Mouse (Mus musculus): ENCODE results near the gene Gm20911.
"Not testable (repeated sequence)": the region's sequence is repeated elsewhere in the genome, so short reads cannot be mapped to it uniquely, and the experiment has no call there.

Gm20911 gene

DNA sequence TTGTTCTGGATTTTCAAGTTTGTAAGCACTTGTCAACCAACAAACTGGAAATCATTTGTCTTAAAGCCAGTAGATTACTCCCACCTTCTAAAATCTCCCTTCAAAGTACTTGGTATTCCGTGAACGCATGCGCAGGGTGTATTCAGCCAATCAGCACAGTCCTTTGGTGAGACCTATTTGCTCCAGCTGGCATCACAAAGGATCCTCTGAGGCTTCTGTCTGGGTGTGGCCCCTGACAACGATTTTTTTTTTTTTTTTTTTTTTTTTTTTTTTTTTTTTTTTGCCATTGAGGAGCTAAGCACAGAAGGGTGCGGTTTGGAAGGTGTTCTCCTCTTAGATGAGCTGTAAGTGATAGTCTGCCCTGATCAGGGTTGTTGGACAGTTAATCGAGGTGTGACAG is at the start of gene Gm20911:
Gm20911 (plus strand) TSS at position 301 of the 400 bp plus-strand sequence.
- DNase-seq (ENCODE audit: low spot score in 2 of 2) = not testable (repeated sequence)

Data from frontal cortex, postnatal 25 days (tissue).